Mouse (Mus musculus) lung, postnatal 25 days (tissue): ENCODE measurements around the gene Hint3.
A peak's percentile ranks its signal among the peaks of the same experiment; 100 is the strongest.
"Not testable (repeated sequence)": the region's sequence is repeated elsewhere in the genome, so short reads cannot be mapped to it uniquely, and the experiment has no call there.

ENCODE experiments used
- DNase-seq: peaks from one replicate; pipeline ENCODE4 v3.0.0; 2022; ENCODE audit warnings: low spot score

Hint3 gene

GRCm38 (mm10) chr10:30629513-30629912 lies at the start of gene Hint3:
Gene Hint3, minus strand, starts transcription at chr10:30629632.
- DNase-seq = no peak

- no peak for DNase-seq
These were observed 48.6 kb upstream of the Hint3 start for GRCm38 (mm10) chr10:30678051-30678450.

GRCm38 (mm10) chr10:30674825-30675224 lies 45.4 kb upstream of the Hint3 start:
- no peak for DNase-seq

GRCm38 (mm10) chr10:30666580-30666979 lies 37.1 kb upstream of the Hint3 start:
- no peak for DNase-seq

GRCm38 (mm10) chr10:30660564-30661328 lies 31.3 kb upstream of the Hint3 start:
- DNase-seq = no peak

GRCm38 (mm10) chr10:30655655-30656054 lies 26.2 kb upstream of the Hint3 start:
- no peak for DNase-seq

GRCm38 (mm10) chr10:30647681-30648080 lies 18.2 kb upstream of the Hint3 start:
- no peak for DNase-seq

GRCm38 (mm10) chr10:30638216-30638615 lies 8.8 kb upstream of the Hint3 start:
- DNase-seq = no peak

GRCm38 (mm10) chr10:30636474-30637154 lies 7.2 kb upstream of the Hint3 start:
- DNase-seq = not testable (repeated sequence)

GRCm38 (mm10) chr10:30632718-30633117 lies 3.3 kb upstream of the Hint3 start:
- DNase-seq = no peak

GRCm38 (mm10) chr10:30629977-30630376 lies 545 bp upstream of the Hint3 start:
- DNase-seq = no peak

- DNase-seq = not testable (repeated sequence)
These were observed 988 bp downstream of the Hint3 start for GRCm38 (mm10) chr10:30628444-30628843.

GRCm38 (mm10) chr10:30627548-30627947 lies 1.9 kb downstream of the Hint3 start:
- DNase-seq = peak; percentile 5

- DNase-seq = peak; percentile 10
These were observed 5.0 kb downstream of the Hint3 start for GRCm38 (mm10) chr10:30624161-30625019.

- no peak for DNase-seq
These were observed 6.5 kb downstream of the Hint3 start for GRCm38 (mm10) chr10:30622928-30623327.

- no peak for DNase-seq
These were observed 10.6 kb downstream of the Hint3 start for GRCm38 (mm10) chr10:30618918-30619210.

- peak; percentile 99 for DNase-seq
These were observed 11.1 kb downstream of the Hint3 start for GRCm38 (mm10) chr10:30618091-30618917.

GRCm38 (mm10) chr10:30613039-30613438 lies 16.4 kb downstream of the Hint3 start:
- no peak for DNase-seq

GRCm38 (mm10) chr10:30609614-30610013 lies 19.8 kb downstream of the Hint3 start:
- no peak for DNase-seq

- no peak for DNase-seq
These were observed 21.3 kb downstream of the Hint3 start for GRCm38 (mm10) chr10:30608109-30608508.

GRCm38 (mm10) chr10:30600542-30600966 lies 28.9 kb downstream of the Hint3 start, which contains the start of gene Trmt11:
Gene Trmt11, minus strand, starts transcription at chr10:30600749.
- peak; percentile 92 for DNase-seq

GRCm38 (mm10) chr10:30600094-30600534 lies 29.3 kb downstream of the Hint3 start:
- no peak for DNase-seq
